Mouse (Mus musculus) neural tube, embryonic 14.5 days (tissue): Measurements from ENCODE around the gene Ccnb1. TPM values are rescaled to one million over a fixed set of nuclear protein-coding genes. Genes with fewer than 3 reads are reported as not detected.
"Not testable (repeated sequence)": the region's sequence is repeated elsewhere in the genome, so short reads cannot be mapped to it uniquely, and the experiment has no call there.

Experiments
- ATAC-seq: fragments of 200-750 bp; cut with Nextera tagmentation; 2 replicates; pipeline ENCODE4 v1.8.0; 2017; ENCODE audit warnings: low read depth, mild to moderate bottlenecking, moderate TSS enrichment, moderate library complexity
- H3K27ac ChIP-seq: fragments of 300-500 bp; sonication (generic); 2 replicates; pipeline ENCODE4 v1.5.1; 2014; ENCODE audit warnings: low read depth, mild to moderate bottlenecking, control low read depth, low read length, moderate library complexity, mixed read lengths
- H3K27me3 ChIP-seq: fragments of 300-500 bp; sonication (generic); 2 replicates; pipeline ENCODE4 v1.6.1; 2014; ENCODE audit warnings: low read length; ENCODE audit not compliant: control insufficient read depth, insufficient read depth
- H3K36me3 ChIP-seq: fragments of 300-500 bp; sonication (generic); 2 replicates; pipeline ENCODE4 v1.6.1; 2014; ENCODE audit warnings: low read length, mixed read lengths; ENCODE audit not compliant: control insufficient read depth, insufficient read depth
- H3K4me1 ChIP-seq: fragments of 300-500 bp; sonication (generic); 2 replicates; pipeline ENCODE4 v1.6.1; 2014; ENCODE audit warnings: low read length; ENCODE audit not compliant: control insufficient read depth, insufficient read depth
- H3K4me2 ChIP-seq: fragments of 300-500 bp; sonication (generic); 2 replicates; pipeline ENCODE4 v1.6.1; 2014; ENCODE audit warnings: mild to moderate bottlenecking, low read depth, low read length, control low read depth
- H3K4me3 ChIP-seq: fragments of 300-500 bp; sonication (generic); 2 replicates; pipeline ENCODE4 v1.5.1; 2014; ENCODE audit warnings: low read depth, low read length, control low read depth, mixed read lengths
- H3K9ac ChIP-seq: fragments of 300-500 bp; sonication (generic); replicated peaks from 2 replicates; pipeline ENCODE4 v1.6.1; 2014; ENCODE audit warnings: low read depth, mild to moderate bottlenecking, control low read depth, low read length, mixed read lengths
- H3K9me3 ChIP-seq: fragments of 300-500 bp; sonication (generic); 2 replicates; pipeline ENCODE4 v1.6.1; 2016; ENCODE audit warnings: low read length; ENCODE audit not compliant: control insufficient read depth
- WGBS: fragments of 180-500 bp; shearing (Covaris S2); extraction: QIAGEN DNeasy Blood & Tissue Kit; methylation state at CpG from one replicate; pipeline ENCODE4 v1.1.7; 2014; 5-methylcytosine and 5-hydroxymethylcytosine counted together
- polyA plus RNA-seq: library from polyadenylated mRNA; unstranded; fragments of >200 nt; fragmentation: Nextera tagmentation; extraction: Ambion mirVana; gene quantifications from 2 replicates; pipeline ENCODE4 v1.2.1, GENCODE M21; 2014

Gene Ccnb1
- polyA plus RNA-seq, 1 experiment from 2014 or later: 18.4 TPM

DNA sequence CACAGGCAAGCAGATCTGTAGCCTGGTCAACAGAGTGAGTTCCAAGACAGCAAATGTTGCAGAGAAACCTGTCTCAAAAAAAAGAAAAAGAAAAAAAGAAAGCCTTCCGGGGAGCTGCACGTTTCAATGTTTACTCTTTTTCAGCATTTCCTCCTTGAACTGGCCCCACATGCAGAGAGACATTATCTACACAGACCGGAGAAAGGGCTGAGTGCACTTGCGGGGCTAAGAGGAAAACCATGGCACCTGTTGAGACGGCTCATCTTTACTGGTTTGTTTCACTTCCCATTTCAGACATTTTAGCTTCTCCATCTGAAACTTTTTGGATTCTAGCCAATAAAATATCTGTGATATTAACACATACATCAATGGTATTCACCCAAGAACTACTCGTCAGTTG lies 37.9 kb upstream of the Ccnb1 start:
- H3K27ac ChIP-seq: no peak overlapping the region
- WGBS: 88% methylated on average over 6 of the region's 6 CpGs

DNA sequence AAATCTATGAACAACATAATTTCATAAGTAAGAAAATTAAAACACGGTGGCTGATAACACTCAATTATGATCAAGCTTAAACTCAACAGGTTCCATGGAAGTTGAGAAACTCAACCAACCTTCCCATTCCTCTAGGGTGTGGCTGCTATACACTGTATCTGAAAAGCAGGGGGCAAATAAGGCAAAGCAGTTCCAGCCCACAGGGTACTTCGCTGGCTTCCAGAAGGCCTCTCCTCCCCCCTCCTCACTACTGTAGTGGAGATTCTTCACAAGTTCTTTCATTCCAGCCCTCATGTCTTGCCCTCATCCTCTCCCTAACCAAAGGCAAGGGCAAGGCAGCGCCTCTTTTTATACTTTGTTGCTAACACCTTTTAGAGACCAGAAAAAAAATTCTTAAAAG lies 37.5 kb upstream of the Ccnb1 start:
- Histone ChIP-seq H3K36me3 (peaks cover 27% of the 10 kb centered on the region), H3K4me1 (no peaks in the 10 kb centered on the region), H3K27ac (no peak overlapping the region), H3K9me3 (no peaks in the 10 kb centered on the region), H3K27me3 (no peaks in the 10 kb centered on the region), H3K4me2 (no peak overlapping the region), H3K4me3 (no peak overlapping the region), H3K9ac (no peak overlapping the region)
- no peak for ATAC-seq
- WGBS: 97% methylated on average over 3 of the region's 3 CpGs

More for the DNA sequence above, 37.9 kb upstream of the Ccnb1 start:
- Histone ChIP-seq H3K36me3 (peaks cover 24% of the 10 kb centered on the region), H3K4me2 (no peak overlapping the region), H3K9me3 (no peaks in the 10 kb centered on the region), H3K4me3 (no peak overlapping the region), H3K4me1 (no peaks in the 10 kb centered on the region), H3K9ac (no peak overlapping the region), H3K27me3 (no peaks in the 10 kb centered on the region)
- ATAC-seq: no peak

DNA sequence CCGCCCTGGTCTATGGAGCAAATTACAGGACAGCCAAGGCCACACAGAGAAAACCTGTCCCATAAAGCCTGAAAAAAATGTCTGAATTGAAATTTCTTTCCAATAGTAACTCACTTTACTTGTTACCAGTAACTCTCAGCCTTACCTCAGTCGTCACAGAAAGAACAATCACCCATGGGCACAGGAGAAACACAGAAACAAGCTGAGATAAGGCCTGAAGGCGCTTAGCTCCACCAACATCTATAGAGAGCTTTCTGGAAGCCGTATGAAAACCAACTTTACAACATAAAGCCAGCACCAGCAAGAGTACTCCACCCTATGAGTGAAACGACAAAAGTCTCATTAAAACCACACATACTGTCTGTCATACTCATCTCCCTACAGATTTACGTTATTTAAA lies 28.1 kb upstream of the Ccnb1 start:
- Histone ChIP-seq H3K9me3 (no peaks in the 10 kb centered on the region), H3K27ac (no peak overlapping the region), H3K4me1 (no peaks in the 10 kb centered on the region), H3K27me3 (no peaks in the 10 kb centered on the region), H3K4me3 (no peak overlapping the region), H3K36me3 (peaks cover 35% of the 10 kb centered on the region), H3K4me2 (no peak overlapping the region), H3K9ac (no peak overlapping the region)
- no peak for ATAC-seq
- 95% methylated on average over 6 of the region's 6 CpGs for WGBS

DNA sequence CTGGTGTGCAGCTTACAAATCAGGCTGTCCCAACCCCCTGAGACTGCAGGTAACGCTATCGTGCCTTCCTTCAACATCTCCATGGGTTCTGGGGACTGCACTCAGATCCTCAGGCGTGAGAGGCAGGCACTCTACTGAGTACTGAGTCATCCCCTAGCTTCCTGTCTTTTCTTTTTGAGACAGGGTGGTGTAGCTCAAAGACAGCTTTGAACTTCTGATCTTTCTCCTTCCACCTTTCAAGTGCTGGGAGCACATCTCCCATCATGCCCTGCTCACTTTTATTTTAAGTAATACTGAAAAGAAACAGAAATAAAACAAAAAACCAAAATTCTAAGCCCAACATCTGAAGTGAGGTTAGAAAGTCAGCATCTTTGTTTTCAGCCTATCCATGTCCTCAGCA lies 19.4 kb upstream of the Ccnb1 start:
- Histone ChIP-seq H3K4me1 (no peaks in the 10 kb centered on the region), H3K4me2 (no peak overlapping the region), H3K9me3 (no peaks in the 10 kb centered on the region), H3K9ac (no peak overlapping the region), H3K27ac (no peak overlapping the region), H3K4me3 (no peak overlapping the region), H3K36me3 (peaks cover 46% of the 10 kb centered on the region), H3K27me3 (no peaks in the 10 kb centered on the region)
- no peak for ATAC-seq
- WGBS: 95% methylated on average over 3 of the region's 3 CpGs

DNA sequence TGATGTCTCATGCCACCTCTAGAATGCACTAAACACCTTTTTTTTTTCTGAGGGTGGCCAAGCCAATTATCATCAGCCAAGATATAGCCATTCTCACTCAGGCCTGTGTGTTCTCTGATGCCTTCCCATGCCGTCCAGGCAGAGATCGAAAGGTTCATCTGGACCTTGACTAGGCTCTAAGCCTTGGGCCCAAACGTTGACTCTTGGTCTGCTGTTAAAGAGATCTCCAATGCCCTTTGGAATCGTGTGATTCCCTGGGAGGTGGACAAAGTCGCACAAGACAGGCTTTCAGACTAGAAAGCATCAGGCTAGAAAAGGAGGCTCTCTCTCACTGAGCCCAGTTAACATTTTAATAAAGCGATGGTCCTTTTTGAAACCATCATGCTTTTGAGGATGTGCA lies 10.8 kb upstream of the Ccnb1 start:
- H3K9ac ChIP-seq: no peak overlapping the region
- ATAC-seq: no peak
- H3K4me2 ChIP-seq: no peak overlapping the region
- H3K27me3 ChIP-seq: no peaks in the 10 kb centered on the region
- H3K27ac ChIP-seq: no peak overlapping the region
- no peak overlapping the region for H3K4me3 ChIP-seq
- no peaks in the 10 kb centered on the region for H3K36me3 ChIP-seq
- 93% methylated on average over 6 of the region's 6 CpGs for WGBS
- no peaks in the 10 kb centered on the region for H3K4me1 ChIP-seq
- no peaks in the 10 kb centered on the region for H3K9me3 ChIP-seq

DNA sequence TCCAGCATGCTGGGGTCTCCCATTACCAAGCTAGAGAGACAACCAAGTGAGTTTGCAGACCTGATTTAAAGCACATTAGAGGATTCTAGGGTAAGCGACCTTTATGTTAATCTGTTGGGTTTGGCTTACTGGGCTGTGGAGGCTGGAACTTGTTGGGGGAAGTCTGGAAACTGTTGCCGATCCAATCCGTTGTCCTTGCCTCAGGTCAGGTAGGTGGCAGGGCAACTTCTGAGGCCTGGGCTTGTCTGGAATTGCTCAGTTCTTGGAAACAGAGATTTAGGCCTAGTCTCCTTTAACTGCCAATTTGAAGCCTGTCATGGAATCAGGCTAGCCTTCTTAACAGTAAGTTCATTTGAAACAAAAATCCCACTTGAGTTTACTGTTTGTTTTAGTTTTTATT lies 2.7 kb upstream of the Ccnb1 start:
- H3K4me2 ChIP-seq: no peak overlapping the region
- H3K27ac ChIP-seq: no peak overlapping the region
- WGBS: 91% methylated on average over 3 of the region's 3 CpGs
- H3K4me3 ChIP-seq: no peak overlapping the region
- H3K27me3 ChIP-seq: no peaks in the 10 kb centered on the region
- H3K9me3 ChIP-seq: no peaks in the 10 kb centered on the region
- H3K4me1 ChIP-seq: no peaks in the 10 kb centered on the region; the same call in 1 of the 2 replicates
- no peaks in the 10 kb centered on the region for H3K36me3 ChIP-seq
- no peak overlapping the region for H3K9ac ChIP-seq
- ATAC-seq: no peak

DNA sequence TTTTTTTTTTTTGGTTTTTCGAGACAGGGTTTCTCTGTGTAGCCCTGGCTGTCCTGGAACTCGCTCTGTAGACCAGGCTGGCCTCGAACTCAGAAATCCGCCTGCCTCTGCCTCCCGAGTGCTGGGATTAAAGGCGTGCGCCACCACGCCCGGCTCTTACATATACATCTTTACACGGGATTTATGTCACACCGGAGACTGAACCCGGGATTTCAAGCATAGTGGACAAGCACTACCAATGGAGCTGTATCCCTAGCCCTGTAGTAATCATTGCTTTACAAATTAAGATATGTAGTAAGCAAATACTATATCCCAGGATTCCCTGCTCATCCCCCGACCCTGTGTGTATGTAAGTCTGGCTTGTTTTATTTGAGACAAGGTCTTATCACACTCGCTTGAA lies 1.7 kb upstream of the Ccnb1 start:
- H3K27me3 ChIP-seq, H3K9ac ChIP-seq, ATAC-seq, H3K4me2 ChIP-seq, H3K4me3 ChIP-seq, H3K36me3 ChIP-seq, H3K4me1 ChIP-seq, H3K27ac ChIP-seq, H3K9me3 ChIP-seq: not testable (repeated sequence)
- 95% methylated on average over 11 of the region's 14 CpGs for WGBS

DNA sequence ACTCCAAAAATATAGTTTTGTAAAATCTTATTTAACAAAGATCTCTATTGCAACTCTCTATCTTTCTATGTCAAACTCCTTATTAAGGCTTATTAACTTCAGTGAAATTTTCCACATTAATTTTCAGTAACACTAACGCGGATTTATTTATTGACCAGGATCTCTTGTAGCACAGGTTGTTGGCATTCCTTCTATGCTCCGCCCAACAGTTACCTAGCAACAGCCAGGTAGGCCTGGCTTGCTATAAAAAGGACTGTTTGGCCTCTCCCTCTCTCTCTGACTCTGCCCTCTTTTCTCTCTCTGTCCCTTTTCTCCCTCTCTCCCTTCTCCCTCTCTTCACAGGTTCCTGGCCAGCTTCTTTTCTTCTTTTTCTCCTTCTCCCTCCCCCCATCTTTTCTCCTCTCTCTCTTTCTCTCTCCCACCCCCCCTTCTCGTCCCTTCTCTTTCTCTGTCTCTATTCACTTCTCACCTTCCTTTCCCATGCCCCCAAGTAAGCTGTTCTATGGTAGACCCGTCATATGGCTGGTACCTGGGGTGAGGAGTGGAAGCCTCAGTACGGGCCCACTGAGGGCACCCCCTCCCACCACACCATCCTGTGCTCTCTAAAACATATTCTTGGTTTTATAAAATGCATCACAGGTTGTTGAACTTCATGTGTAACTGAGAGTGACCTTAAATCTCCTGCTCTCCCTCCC lies 1.1 kb upstream of the Ccnb1 start:
- 79% methylated on average over 6 of the region's 6 CpGs for WGBS
- Histone ChIP-seq H3K4me3 (no peak overlapping the region), H3K36me3 (no peaks in the 10 kb centered on the region), H3K9ac (no peak overlapping the region), H3K9me3 (no peaks in the 10 kb centered on the region), H3K4me1 (no peaks in the 10 kb centered on the region; the same call in 1 of the 2 replicates), H3K4me2 (no peak overlapping the region), H3K27ac (no peak overlapping the region), H3K27me3 (no peaks in the 10 kb centered on the region)
- no peak for ATAC-seq

DNA sequence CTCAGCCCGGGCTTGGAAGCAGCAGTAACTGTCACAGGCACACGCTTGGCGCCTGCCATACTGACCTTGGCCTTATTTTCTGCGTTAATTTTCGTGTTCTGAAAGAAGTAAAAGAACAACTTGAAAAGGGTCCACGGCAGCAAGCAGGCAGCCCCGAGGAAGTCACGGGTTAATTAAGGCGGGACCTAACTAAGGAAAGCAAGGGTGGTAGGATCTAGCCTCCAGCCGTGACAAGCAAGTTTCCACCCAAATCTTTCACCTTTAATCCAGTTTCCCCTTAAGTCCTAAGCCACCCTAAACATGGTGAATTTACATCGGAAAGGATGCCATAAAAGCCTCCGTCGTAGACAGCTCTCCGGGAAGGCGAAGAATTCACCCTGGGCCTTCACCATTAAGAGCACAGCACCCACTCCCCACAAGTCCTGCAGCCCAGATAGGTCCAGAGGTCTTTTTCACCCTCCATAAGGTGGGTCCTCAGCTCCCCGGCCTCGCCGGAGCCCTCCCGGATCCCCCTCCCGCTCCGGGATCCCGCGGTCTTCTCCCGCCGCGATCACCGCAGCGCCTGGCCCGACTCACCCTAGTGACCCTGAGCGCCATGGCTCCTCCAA lies 460 bp downstream of the Ccnb1 start:
- H3K27ac ChIP-seq: no peak overlapping the region
- 0 out of 2 replicates have a peak overlapping the region, but pooled peaks have one; percentile 12 for H3K9ac ChIP-seq
- H3K4me2 ChIP-seq: peak overlapping the region; percentile 96
- ATAC-seq: peak; percentile 54
- H3K27me3 ChIP-seq: no peaks in the 10 kb centered on the region
- H3K4me3 ChIP-seq: peak overlapping the region; percentile 45
- under 1% methylated on average over 29 of the region's 30 CpGs for WGBS
- no peaks in the 10 kb centered on the region for H3K9me3 ChIP-seq
- H3K36me3 ChIP-seq: no peaks in the 10 kb centered on the region
- H3K4me1 ChIP-seq: no peaks in the 10 kb centered on the region; the same call in 1 of the 2 replicates
